Mouse (Mus musculus): ENCODE measurements around the gene Pik3c2a.

Pik3c2a gene

GRCm38 (mm10) chr7:116443004-116443696 lies at the start of gene Pik3c2a:
TSS of gene Pik3c2a (minus strand) at chr7:116443449.
- no peak for DNase-seq (ENCODE audit: low read depth)

DNA sequence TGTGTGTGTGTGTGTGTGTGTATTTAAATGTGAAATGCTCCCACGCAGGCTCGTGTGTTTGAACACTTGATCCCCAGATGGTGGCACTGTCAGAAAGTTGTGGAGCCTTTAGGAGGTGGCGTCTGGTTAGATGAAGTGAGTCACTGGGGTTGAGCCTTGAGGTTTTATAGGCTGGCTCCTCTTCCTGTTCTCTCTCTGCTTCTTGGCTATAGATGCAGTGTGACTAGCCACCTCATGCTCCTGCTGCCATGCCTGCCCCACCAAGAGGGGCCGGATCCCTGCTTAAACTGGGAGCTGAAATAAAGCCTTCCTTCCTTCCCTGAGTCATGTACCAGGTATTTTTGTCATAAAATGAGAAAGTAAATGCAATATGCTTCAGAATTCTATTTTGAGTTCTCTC lies 47.9 kb upstream of the Pik3c2a start:
- peak; percentile 75 for DNase-seq (ENCODE audit: low read depth)

- no peak for DNase-seq (ENCODE audit: low read depth)
Observed at GRCm38 (mm10) chr7:116485062-116485601, 41.9 kb upstream of the Pik3c2a start.

DNA sequence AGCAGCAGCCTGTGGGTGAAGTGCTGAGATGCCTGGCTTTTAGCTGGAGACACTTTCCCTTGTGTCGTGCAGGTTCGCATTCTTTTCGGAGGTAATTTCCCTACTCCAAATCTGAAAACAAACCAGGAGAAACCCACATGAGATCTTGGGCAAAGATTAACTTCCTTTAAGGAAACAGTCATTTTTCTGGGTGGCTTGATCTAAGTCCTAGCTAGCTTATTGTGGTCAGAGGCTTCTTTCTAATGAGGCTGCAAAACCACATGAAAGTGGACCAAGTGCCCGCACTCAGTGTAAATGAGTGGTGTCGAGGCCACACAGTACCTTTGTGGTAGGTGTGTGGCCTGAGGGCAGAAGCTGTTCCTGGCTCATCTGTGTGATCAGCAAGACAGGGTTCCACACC lies 41.0 kb upstream of the Pik3c2a start:
- peak; percentile 67 for DNase-seq (ENCODE audit: low read depth)

- no peak for DNase-seq (ENCODE audit: low read depth)
Observed at GRCm38 (mm10) chr7:116483782-116484181, 40.5 kb upstream of the Pik3c2a start.

- no peak for DNase-seq (ENCODE audit: low read depth)
Observed at GRCm38 (mm10) chr7:116483106-116483505, 39.9 kb upstream of the Pik3c2a start.

DNA sequence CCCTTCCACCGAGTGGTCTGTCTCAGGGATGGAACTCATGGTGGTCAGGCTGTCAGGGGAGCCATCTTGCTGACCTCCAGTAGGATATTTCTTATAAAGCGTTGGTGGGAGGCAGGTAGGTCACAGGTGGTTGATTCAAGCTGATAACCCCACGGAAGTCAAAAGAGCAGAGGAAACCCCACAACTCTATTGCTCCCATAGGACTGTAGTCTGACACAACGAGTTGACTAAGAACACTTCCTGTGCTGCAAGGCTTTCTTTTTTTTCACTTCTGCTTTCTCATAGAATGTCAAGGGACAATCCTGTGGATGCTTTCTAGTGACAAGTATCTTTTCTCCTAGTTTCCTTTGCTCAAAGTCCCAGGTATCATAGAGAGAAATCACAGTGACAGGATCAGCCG lies 33.0 kb upstream of the Pik3c2a start:
- peak; percentile 44 for DNase-seq (ENCODE audit: low read depth)

- no peak for DNase-seq (ENCODE audit: low read depth)
Observed at GRCm38 (mm10) chr7:116475836-116476235, 32.6 kb upstream of the Pik3c2a start.

DNA sequence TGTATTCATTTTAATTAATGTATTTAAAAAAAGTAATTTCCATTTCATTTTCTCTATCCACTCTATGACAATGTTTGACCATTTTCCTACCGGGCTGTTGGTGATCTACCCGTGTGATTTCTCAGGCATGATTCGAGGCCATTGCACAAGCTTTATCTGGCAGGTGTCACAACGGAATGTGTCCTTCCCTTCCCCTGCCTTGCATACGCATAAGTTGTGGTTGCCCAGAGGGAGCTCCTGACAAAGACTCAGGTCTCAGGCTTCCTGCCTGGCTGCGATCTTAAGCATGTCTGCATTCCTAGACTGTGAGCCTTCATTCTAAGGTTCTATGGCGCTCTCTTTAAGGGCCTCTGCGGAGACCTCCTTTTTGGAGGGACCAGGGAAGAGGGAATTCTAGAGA lies 18.9 kb upstream of the Pik3c2a start:
- peak; percentile 27 for DNase-seq (ENCODE audit: low read depth)

DNA sequence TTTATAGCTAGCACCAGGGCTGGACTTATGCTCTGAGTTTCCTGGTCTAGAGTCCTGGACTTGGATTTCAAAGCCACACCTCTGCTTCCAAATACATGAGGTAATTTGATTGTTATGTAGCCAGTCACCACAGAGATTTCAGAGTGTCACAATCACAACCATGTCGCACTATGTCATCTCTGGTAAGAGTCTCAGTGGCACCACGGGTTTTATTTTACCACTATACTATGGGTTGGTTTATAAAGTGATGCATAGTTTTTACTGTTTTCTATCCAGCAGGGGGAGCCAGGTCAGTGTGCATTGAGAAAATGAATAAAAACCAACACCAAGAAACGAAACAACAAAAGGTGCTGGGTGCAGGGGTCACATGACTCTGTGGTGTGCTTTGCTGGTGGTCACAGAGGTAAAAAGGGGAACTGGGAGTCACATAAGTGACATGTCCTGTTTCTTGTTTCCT lies 15.8 kb upstream of the Pik3c2a start:
- peak; percentile 59 for DNase-seq (ENCODE audit: low read depth)

DNA sequence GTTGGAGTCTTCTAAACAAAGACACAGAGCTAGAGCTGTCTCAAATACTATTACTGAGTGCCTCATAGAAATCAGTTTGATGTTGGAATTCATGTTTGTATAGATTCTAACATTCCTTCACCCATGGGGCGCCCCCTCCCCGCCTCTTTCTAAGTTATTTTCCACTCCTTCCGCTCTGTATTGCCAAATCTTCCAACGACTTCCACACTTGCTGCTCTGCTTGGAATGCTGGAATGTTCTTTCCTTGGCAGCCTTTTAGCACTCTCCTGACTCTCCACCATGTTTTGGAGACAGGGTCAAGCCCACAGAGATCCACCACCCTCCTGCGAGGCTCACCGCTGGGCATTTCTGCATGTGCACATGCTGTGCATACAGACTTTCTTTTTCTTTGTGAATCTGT lies 14.1 kb upstream of the Pik3c2a start:
- DNase-seq (ENCODE audit: low read depth), result no peak

- DNase-seq (ENCODE audit: low read depth), result peak; percentile 49
Observed at GRCm38 (mm10) chr7:116456964-116457363, 13.7 kb upstream of the Pik3c2a start.

- no peak for DNase-seq (ENCODE audit: low read depth)
Observed at GRCm38 (mm10) chr7:116446645-116447044, 3.4 kb upstream of the Pik3c2a start.

GRCm38 (mm10) chr7:116444326-116444809 lies 1.1 kb upstream of the Pik3c2a start:
- no peak for DNase-seq (ENCODE audit: low read depth)

GRCm38 (mm10) chr7:116443697-116444325 lies 562 bp upstream of the Pik3c2a start:
- no peak for DNase-seq (ENCODE audit: low read depth)

DNA sequence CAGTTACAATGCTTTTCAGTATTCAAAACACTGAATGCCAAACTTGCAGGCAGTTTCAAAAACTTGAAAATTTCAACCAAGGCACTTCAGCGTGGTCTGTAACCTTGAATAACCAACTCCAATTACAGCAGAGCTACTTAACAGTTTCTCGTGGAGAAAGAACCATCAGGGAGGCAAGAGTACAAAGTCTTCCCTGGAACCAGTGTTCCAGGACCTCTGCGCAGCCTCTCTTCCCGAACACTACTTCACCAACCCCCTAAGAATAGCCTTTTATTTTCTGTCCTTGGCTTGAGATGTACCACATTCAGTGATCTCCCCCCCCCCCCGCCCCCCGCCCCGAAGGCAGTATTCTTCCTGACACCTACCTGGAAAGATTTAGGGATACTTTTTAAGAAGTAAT lies 1.0 kb downstream of the Pik3c2a start:
- no peak for DNase-seq (ENCODE audit: low read depth)

DNA sequence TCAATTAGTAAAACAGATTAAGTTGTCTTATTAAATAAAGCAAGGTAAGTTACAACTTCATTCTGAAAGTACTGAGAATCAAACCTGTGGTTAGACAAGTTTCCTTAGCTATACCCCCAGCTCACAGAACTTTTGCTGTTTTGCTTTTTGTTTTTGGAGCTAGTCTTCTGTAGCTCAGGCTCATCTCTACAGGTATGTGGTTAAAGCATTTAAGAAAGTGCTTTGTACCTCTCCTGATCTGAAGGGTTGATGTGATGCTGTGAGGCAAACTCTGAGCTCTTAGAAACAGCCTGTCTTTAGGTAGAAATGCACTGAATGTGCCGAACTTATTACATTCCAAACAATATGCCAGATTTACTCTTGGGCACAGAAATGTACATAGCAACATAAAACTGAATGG lies 1.9 kb downstream of the Pik3c2a start:
- no peak for DNase-seq (ENCODE audit: low read depth)

GRCm38 (mm10) chr7:116431661-116432060 lies 11.6 kb downstream of the Pik3c2a start:
- DNase-seq (ENCODE audit: low read depth), result no peak

GRCm38 (mm10) chr7:116430926-116431325 lies 12.3 kb downstream of the Pik3c2a start:
- peak; percentile 47 for DNase-seq (ENCODE audit: low read depth)

GRCm38 (mm10) chr7:116427206-116427605 lies 16.0 kb downstream of the Pik3c2a start:
- no peak for DNase-seq (ENCODE audit: low read depth)

GRCm38 (mm10) chr7:116425771-116426170 lies 17.5 kb downstream of the Pik3c2a start:
- DNase-seq (ENCODE audit: low read depth), result no peak

DNA sequence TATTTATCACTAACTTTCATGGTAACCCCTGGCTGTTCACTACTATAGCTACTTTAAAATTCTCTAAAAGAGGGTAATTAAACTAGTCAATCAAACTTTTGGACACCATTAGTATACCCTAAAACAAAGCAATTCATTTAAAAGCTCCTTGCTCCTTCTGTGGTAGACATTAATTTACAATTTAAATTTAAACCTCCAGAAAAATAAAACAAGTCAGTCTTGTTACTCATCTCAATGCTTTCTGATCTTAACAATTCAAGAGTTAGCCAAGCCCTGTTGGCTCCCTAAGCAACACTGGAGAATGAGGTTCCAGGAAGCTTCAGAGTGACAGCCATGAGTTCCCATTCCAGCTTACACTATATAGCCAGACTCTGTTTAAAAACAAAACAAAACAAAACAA lies 22.2 kb downstream of the Pik3c2a start:
- DNase-seq (ENCODE audit: low read depth), result no peak

DNA sequence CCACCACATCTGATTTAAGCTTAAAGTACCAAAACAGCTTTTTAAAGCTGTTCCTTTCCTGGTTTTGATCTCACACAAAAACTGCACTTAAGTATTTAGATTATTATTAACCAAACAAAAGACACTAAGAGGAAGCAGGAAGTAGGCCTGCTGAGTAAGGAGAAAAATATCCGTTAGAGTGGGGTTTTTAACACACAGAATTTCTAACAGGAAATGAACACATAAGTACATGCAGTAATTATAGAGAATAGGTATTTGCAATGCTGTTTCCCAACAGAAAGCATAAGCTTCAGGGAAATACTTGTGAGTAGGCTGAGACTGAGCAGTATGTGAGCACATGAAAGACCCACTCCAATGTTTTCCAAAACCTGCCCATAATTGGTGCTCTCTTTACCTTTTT lies 33.8 kb downstream of the Pik3c2a start:
- peak; percentile 28 for DNase-seq (ENCODE audit: low read depth)

Data from 416B (cell line).